Mouse (Mus musculus) cerebellum, postnatal 25 days (tissue): ENCODE results near the gene Etd.
"Not testable (repeated sequence)": the region's sequence is repeated elsewhere in the genome, so short reads cannot be mapped to it uniquely, and the experiment has no call there.

Source experiments
- DNase-seq, 2 experiments: peaks; one replicate each; pipeline ENCODE4 v3.0.0; 2021; ENCODE audit warnings: mixed read lengths in 2 of 2

Gene Etd

GRCm38 (mm10) chrX:53434618-53435017 lies at the start of gene Etd:
Etd (plus strand) TSS chrX:53434918.
- no peak for DNase-seq

DNA sequence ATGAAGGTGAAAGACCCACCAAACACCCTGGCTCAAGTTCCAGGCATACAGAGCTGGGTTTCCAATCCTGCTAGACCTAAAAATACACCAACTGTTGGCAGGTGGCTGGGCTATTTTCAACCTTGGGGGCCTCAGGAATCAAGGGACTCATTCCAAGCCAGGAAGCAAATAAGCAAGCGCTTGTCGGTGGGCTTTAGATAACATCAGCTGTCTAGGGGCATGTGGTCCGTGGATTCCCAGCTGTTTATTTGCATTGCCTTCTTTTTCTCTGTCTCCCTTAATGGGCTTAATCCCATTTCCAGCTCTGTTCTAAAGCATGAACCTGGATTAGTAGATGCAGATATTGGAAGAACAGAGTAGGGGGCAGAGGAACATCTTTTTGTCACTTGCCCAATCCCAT lies 48.4 kb upstream of the Etd start:
- DNase-seq = no peak

DNA sequence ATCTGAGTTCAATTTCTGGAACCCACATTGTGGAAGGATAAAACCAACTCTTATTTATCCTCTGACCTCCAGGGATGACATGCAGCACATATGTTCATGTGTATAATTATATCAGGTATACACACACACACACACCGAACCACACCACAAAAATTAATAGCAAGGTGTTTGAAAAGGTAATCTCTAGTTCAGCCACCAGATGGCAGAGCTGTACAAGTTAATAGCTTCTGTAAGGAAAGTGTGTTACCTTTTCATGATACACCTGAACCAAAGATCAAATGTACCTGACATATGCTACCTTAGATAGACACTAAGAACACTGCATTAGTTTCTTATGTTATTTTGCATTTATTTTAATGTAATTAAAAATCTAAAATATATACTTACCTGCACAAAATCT lies 1.8 kb upstream of the Etd start:
- DNase-seq = peak in 1 of 2 experiments; percentile 19

- DNase-seq = no peak
These were observed 24.9 kb downstream of the Etd start for GRCm38 (mm10) chrX:53459573-53459972.

DNA sequence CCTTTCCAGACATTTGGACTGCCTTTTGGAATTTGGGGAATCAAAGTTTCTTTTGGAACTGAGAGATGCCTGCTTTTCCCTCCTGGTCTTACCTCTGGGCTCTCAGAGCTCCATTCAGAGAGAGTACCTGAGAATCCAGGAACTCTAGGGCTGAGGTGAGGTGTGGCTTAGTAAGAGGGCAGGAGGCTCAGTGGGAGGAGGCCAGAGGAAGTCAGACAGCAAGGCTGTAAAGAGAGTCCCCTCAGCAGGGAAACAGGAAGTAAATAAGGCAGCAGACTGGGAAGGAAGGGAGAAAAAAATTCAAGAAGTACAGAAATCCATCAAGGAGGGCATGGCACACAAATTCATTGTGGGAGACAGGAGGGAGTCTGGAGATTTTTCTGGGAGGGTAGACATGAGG lies 29.5 kb downstream of the Etd start:
- not testable (repeated sequence) for DNase-seq
